Mouse (Mus musculus): ENCODE measurements around the gene Mosmo.
"Not testable (repeated sequence)": the region's sequence is repeated elsewhere in the genome, so short reads cannot be mapped to it uniquely, and the experiment has no call there.

The Mosmo gene

DNA sequence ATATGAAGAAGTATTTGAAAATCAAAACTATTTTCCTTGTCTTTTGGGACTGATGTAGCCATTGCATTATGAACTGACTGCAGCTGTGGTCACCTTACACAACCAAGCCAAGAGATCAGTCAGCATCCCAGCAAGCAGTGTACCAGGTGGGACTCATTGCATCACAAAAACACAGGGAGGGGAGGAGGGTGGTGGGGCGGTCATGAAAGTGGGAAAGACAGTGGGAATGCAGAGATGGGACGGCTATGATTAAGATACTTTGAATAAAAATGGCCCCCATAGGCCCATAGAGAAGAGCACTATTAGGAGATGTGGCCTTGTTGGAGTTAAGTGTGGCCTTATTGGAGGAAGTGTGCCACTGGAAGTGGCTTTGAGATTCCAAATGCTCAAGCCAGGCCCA is 18.9 kb downstream of the Mosmo start:
- in situ Hi-C loops (cut with MboI, MseI) = no loop called here

DNA sequence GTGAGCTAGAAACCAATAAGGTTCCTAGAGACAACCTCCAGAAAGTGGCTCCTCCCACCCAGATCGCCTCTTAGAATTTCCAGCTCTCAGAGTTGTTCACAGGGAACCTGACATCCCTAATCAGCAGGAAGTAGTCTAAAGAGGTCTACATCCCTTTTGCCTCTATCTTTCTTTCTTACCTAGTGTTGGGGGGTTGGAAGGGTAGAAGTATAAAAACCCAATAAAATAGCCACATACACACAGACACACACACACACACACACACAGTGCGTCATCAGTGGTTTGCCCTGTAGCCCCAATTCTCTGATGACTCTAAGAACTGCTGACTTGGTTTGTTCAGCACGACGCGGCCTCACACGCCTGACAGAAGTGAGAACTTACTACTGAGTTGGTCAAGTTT is 22.2 kb downstream of the Mosmo start:
- in situ Hi-C loops (cut with MboI, MseI) = no loop called here

DNA sequence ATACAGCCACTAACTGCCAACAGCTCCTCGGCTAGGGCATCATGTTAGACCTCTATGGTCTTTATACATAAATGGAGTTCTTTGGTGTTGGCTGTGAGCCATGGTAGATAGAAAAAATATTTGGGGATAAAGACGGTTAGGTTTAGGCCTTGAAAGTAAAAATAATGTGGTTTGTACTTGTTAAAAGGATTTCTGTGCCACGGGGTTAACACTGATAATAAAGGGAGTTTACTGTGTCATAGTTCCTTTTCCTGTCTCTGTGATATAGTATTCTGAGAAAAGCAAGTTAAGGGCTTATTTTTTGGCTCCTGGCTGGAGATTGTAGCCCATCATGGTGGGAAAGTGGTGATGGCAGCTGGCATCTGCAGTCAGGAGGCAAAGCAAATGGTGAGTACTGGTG is 26.5 kb downstream of the Mosmo start:
- in situ Hi-C loops (cut with MboI, MseI) = no loop called here

DNA sequence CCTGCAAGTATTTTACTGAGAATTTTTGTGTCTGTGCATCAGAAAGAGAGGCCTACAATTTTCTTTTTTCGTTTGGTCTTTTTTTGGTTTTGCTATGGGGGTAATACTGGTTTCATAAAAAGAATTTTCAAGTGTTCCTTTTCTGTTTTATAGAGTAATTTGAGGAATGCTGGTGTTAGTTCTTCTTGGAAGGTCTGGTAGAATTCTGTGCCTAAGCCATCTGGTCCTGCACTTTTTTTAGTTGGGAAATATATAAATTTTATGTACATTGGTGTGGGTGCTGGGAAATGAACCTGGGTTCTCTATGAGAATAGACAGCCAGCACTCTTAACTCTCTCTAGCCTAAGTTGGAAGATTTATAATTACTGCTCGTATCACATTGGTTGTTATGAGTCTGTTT is 34.7 kb downstream of the Mosmo start:
- in situ Hi-C loops (cut with MboI, MseI) = no loop called here

DNA sequence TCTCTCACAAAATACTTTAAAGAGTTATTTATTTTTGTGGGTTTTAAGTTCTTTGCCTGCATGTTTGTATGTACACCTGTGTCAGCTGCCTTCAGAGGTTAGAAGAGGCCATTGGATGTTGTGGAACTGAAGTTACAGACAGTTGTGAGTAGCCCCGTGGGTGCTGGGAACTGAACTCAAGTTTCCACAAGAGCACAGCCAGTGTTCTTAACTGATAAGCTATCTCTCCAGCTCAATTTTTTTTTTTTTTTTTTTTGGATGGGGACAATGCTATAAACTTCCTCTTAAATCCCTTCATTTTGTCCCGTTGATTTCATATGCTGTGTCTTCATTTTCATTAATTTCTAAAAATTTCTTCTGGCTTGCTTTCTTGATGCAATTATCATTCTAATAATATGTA is 35.8 kb downstream of the Mosmo start:
- in situ Hi-C loops (cut with MboI, MseI) = no loop called here

DNA sequence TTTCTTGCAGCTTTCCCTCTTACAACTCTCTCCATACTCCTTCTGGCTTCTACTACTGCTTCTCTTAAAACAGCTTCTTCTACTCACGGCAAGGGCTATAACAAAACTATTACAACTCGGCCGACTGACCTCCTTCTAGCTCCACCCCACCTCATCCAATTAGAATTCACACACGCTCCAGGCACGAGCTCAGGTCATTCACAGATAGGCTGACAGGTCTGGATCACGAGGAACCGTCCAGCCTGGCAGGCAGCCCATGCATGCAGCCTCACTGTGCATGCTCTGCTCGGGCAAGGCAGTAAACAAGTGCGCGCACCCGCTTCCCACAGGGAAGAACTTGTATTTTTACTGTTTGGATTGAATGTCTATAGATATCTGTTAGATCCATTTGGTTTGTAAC is 36.5 kb downstream of the Mosmo start:
- in situ Hi-C loops (cut with MboI, MseI) = not testable (repeated sequence)

DNA sequence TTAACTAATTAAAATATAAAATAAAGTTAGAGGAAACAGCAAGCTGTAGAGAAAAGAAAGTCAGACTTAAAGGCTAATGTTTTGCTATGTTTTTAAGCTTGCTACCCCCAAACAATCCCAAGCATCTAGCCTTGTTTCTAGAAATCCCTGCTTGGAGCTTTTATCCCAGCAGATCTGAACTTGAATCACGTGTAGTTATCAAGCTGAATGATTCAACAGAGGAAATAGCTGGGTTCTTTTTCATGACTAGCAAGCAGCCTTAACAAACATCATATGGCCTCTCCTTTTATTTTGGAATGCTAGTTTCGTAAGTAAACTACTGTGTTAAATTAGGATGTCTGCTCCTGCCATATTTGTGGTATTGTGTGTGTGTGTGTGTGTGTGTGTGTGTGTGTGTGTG is 39.8 kb downstream of the Mosmo start:
- in situ Hi-C loops (cut with MboI, MseI) = no loop called here

DNA sequence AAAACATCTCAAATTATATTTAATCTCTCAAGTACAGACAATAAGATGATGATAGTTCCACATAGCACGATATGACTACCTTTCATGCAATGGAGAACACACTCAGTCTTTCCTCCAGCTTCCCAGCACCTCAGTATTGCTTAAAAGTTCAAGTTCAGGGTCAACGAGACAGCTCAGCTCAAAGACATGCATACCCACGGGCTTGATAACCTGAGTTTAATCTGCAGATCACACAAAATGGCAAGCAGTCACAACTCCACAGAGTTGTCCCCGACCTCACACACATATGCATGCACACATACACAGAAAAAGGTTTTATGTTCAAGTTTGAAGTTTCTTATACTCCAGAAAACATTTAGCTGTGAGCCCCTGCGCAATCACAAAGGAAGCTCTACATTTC is 43.6 kb downstream of the Mosmo start:
- in situ Hi-C loops (cut with MboI, MseI) = loop anchor here (10.0 kb wide), 1 partner anchor 46 kb away; the partner anchor contains the start of genes Mosmo and Pdzd9

DNA sequence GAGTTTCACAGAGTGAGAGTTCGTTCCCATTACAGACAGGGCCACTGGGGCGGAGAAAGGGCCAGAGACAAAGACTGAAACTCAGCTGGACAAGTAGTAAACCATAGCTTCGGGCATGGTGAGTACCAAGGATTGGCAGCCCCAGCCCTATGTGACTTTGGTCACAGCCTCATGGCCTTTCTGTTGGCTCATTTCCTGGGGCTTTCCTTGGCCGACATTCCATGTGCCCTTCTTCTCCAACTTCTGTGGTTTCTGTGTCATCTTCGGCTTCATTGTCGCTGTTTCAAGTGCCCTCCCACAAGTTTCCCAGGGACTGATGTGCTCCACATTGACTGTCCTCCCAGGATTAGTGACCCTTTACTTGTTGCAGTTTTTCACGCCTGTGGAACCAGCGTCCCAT is 44.0 kb downstream of the Mosmo start:
- in situ Hi-C loops (cut with MboI, MseI) = loop anchor here (10.0 kb wide), 1 partner anchor 47 kb away; the partner anchor contains the start of genes Mosmo and Pdzd9

DNA sequence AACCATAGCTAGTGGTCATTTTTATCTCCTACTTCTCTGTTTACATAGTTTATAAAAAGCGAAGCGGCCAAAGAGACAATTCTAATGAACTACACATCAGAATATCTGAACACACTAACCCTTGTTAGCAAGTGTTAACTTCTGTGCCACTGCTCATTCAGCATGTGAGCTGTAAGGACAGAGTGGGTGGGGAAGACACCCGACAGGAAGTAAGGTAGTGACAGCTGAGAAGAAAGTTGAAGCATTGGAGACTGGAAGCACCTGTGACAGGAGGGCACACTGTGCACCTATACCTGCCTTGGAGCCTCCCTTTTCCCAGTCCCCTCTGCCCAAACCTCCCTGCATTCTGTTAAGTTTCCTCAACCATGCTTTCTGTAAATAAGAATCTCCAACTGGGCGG is 44.6 kb downstream of the Mosmo start:
- in situ Hi-C loops (cut with MboI, MseI) = loop anchor here (10.0 kb wide), 1 partner anchor 47 kb away; the partner anchor contains the start of genes Mosmo and Pdzd9

DNA sequence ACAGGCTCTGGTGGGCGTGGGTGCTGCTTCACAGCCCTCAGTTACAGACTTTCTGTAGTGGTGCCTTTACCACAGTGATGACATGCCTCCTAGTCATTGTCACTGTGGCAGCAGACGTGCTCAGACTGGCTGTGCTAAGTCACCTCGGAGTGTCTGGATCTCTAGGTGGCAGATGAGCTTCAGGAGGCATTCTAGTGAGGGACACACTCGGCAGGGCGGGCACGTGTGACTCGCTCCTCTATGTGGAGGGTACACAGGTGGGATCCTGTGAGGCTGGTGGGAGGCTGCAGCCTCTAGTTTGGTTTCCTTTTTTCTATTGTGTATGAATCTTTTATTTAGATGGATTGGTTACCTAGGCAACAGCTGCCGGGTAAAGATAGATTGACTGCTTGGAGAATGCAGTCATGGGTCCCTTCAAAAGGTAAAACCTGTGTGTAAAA is 45.4 kb downstream of the Mosmo start:
- in situ Hi-C loops (cut with MboI, MseI) = loop anchor here (10.0 kb wide), 1 partner anchor 48 kb away; the partner anchor contains the start of genes Mosmo and Pdzd9

DNA sequence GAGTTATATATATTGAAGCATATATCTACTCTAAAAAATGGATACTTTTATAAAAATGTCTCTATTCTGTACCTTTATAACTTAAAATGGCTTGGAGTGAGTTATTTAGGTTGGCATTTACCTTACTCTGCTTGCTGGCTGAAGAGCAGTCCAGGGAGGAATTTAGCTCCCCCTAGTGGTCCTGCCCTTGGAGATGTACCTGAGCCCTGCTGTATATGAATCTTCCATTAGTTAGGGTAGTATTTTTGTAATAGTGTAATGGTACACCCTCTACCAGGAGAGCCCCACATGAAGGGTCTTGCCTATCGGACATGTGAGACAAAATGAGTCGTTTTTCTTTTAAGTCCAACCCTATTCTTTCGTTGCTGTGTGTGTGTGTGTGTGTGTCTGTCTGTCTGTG is 50.2 kb downstream of the Mosmo start:
- in situ Hi-C loops (cut with MboI, MseI) = loop anchor here (10.0 kb wide), 1 partner anchor 53 kb away; the partner anchor contains the start of genes Mosmo and Pdzd9

DNA sequence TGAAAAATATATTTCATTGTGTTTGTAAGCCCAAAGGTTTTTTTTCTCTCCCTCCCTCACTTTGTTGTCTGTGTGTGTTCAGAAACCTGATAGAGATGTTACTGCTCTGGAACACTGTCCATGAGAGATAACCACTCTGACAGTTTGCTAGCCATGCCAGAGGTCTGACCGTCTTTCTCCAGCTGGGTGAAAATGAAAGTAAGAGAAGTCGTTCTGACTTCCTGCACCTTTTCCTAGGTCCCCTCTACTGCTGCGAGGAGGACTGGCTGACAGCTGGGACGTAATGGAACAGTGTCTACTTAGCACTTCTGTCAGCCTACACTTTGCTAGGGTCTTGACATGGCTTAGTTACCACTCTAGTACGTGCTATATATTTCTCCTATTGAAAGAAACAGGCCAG is 52.2 kb downstream of the Mosmo start:
- in situ Hi-C loops (cut with MboI, MseI) = loop anchor here (10.0 kb wide), 1 partner anchor 55 kb away; the partner anchor contains the start of genes Mosmo and Pdzd9

DNA sequence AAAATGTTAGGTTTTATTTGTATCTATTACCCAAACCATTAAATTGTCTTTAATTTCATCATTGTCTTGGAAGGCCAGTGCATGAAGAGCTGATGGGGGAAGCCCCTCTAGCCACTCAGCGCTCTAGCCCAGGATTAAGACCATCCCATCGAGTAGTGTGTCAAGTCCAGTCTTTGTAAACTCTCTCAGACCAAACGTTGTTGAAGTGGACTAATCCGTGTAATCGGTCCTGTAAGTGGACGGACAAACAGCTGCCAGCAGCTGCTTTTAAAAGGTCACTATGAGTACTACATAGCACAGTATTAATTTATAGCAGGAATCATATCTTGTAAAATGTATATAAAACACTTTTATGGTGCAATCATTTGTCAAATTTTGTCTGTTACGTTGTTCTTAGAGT is 55.5 kb downstream of the Mosmo start:
- in situ Hi-C loops (cut with MboI, MseI) = no loop called here

DNA sequence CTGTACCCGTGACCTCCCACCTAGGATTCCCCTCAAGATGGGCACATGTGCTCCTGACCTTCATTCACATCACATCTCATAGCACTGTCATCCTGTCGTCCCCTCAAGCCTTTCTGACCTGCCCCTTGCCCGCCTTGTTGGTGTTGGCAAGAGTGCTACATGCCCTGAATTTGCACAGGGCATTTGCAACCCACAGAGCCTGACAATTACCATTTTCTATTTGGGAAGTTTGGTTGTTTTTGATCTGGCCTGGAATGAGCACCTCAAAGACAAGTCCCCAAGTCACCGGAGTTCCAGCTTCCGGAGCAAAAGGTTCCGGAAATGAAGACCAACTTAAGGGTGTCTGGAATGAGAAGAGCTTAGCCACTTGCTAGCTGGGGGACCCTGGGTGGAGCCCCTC is 61.6 kb downstream of the Mosmo start, which contains the start of gene Vwa3a:
Gene Vwa3a, plus strand, starts transcription at position 301 of the 400 bp plus-strand sequence.
- in situ Hi-C loops (cut with MboI, MseI) = no loop called here

DNA sequence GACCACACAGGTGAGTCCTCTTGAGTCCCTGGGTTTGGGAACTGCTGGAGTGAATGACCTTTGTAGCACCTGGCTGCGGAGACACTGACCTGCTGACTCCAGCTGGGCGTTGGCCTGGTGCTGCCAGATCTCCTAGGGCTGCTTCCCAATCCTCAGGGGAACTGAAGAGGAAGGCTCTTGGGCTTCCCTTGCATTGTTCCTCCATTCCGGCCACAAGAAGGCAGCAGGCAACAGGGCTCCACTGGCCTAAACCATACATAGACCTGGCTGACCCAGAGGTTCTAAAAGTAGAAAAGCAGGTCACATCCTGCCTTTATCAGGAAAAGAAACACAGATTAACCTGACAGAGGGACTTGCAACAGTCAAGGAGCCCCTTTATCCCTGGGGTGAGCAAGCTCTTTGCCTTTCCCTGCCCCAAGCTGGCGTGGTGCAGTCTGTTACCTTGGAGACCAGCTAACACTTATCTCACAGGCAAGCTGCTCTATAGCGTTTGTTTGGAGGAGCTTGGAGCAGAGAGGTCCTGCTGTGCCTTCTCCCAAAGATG is 62.2 kb downstream of the Mosmo start:
- in situ Hi-C loops (cut with MboI, MseI) = no loop called here

DNA sequence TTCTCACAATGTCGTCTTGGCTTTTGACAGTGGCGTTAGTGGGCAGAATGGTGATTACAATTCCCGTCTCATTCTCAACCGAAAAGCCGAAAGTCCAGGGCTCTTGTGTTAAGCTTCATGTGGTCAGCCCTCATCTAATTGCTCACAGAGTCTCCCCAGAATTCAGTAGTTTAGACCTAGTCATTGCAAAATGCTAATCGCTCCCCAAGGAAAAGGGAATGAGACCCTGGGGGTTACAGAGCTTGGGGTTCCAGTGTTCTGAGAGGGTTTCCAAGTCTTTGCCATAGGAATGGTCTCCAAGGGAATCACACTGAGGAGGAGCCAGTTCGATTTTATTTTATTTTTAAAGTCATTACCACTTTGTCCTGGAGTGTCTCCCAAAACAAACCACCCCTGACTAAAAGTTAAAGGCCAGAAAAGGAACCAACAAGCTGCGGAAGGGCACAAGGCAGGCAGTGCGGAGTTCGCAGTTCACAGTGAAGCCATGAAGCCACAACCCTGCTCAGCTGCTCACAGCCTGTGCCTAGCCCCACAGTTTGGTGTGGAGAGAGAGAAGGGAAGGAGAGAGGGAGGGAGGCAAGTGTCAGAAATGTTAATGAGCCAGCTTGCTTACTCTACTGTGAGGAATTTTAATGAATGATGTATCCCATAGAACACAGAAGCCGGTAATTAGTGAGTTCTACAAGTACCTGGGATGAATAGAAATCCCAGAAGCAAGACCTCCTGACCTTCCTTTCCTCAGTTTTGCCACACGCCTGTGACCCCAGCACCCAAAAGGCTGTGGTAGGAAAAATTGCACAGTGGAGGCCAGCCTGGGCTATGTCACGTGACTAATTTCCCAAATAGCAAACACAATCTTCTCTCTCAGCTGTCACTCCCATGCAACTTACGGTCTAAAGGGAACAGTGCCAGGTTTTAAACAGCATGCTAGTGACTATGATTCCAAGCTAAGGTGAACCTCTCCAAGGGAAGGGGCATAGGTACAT is 66.2 kb downstream of the Mosmo start:
- in situ Hi-C loops (cut with MboI, MseI) = no loop called here

DNA sequence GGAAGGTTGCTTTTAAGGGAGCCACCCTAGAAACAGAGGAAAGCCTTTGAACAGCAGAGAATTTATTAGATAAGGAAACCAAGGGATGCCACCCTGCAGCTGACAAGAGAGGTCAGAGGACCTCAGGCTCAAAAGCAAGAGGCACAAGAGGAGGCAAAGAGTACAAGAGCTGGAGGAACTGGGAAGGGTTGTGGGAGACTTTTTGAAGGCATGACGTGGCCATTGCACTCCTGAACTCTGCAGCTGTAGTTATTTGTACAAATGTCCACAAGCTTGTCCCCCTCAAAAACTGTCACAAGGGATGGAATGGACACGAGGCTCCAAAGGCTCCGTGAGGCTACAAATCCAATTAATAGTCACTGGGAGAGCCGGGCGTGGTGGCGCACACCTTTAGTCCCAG is 67.2 kb downstream of the Mosmo start:
- in situ Hi-C loops (cut with MboI, MseI) = no loop called here

DNA sequence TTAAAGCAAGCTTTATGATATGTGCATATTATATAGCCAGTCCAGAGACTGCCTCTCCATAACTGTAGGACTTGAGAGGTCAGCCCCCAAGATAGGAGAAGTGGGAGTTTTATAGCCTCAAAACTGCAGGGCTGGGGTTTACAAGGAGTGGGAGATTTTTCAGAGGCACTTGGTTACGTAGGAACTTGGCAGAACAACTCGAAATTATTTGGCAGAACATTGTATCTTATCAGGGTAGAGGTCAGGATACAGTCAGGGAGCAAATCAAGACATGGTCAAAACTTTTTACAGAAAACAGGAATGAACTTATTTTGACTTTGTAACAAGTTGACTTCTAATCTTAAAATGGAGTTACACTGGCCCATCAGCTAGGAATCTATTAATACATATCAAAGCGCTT is 68.6 kb downstream of the Mosmo start:
- in situ Hi-C loops (cut with MboI, MseI) = no loop called here

DNA sequence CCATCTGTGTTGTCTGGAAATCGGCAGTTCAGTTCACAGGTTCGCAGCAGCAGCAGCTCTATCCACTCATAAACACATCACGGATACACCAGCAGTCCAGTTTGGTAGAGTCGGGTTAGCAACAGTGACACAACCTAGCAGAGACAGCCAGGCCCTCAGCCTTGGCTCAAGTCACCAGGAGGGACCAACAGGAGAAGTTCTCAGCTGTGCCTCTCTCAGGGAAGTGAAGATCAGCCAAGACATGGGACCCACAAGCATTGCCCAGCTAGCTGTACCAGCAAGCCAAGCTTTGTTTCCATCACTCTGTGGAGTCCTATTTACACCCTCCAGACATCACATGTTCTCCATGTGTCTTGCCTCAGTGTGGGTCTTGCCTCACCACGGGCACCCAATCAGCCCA is 69.4 kb downstream of the Mosmo start:
- in situ Hi-C loops (cut with MboI, MseI) = no loop called here

DNA sequence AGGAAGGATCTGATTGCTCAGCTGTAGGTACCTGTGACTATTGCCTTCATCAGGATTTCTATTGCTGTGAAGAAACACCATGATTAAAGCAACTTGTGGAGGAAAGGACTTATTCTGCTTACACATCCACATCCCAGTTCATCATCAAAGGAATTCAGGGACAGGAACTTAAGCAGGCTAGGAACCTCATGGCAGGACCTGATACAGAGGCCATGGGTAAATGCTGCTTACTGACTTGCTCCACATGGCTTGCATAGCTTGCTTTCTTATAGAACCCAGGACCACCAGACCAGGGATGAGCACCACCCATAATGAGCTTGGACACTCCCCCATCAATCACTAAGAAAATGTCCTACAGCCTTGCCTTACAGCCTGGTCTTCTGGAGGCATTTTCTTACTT is 71.1 kb downstream of the Mosmo start:
- in situ Hi-C loops (cut with MboI, MseI) = no loop called here

DNA sequence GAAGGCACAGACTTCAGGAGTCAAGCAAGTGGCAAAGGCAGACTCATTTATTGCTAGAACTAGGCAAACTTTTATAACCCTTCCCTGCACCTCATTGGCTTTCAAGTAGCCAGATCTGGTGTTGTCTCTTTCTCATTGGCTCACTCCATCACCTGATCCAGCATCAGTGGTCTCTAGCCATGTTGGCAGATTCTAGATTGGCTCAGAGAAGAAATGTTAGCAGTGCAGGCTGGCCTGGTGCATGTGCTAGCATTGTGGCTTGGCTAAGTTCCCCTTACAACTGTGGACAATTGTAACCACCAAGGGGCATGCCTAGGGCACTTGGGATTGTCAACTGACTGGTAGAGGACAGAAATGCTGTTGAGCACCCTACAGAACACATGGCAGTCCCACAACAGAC is 73.9 kb downstream of the Mosmo start:
- in situ Hi-C loops (cut with MboI, MseI) = no loop called here

DNA sequence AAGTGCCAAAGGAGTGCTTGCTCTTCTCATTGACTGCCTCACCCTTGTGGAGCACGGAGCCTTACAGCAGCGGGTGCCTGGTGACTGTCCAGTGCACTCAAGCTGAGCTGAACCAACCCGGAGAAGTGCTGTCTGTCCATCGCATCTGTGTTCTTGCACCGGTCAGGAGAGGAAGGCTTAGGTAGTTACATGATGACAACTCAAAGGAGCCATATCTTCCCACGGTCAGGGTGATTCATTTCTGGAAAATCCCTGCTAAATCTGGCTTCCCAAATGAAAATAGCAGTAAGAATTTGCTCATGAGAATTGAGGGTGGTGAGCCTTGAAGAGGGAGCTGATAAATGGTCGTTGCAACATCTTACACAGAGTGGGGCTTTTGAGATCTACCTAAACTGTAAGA is 74.5 kb downstream of the Mosmo start:
- in situ Hi-C loops (cut with MboI, MseI) = no loop called here

Data from T-helper 2 cell (primary cell).